Mouse (Mus musculus): ENCODE results near the gene Adgrg5.

Adgrg5 gene

GRCm38 (mm10) chr8:94917352-94917751 lies 6.1 kb upstream of the Adgrg5 start:
- peak; percentile 84 for DNase-seq (ENCODE audit: low spot score)

DNA sequence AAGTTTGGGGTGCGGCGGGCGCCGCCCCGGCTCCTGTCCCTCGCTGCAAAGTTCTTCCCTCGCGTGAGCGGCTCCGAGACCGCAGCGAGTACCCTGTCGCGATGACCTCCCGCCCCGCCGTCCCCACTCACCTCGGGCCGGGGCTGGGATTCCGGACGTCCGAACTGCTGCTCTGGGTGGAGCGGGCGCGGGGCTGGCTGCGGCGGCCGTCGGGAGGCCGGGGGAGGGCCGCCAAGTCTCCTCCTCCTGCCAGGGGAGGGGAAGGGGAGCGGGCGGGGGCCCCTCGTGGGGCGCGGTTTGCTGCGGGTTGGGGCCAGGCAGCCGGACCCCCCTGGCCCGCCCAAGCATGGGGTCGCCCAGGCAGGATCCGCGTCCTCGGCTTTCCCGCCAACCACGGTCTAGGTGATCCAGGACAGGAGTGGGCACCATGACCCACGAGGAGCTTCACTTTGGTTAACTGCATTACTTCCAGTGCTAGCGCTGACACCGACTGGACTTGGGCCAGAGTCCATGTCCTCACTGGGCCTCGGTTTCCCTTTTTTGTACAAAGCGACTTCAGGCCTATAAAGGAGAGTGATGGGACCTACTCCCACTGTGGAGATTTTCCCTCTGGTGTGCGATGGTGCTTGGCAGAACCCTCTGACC lies 5.5 kb upstream of the Adgrg5 start, which contains the start of gene Ccdc102a:
Gene Ccdc102a (minus strand): TSS at position 248 of the 645 bp plus-strand sequence.
- DNase-seq (ENCODE audit: low spot score) = peak; percentile 54

DNA sequence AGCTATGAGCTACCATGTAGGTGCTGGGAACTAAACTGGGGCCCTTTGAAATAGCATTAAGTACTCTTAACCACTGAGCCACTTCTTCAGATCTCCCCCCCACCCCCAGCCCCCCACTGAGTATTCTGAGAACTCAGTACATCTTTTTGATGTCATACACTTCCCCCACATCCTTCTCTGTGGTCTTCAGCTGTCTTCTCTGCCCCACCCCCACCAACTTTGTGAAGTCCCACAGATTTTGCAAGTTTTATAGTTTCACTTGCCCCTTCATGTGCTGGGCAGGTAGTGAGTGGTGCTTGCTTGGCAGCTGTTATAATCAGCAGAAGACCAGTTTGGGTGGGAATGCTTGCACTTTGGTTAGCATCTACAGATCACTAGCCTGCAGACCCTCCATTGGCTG lies 4.2 kb upstream of the Adgrg5 start:
- no peak for DNase-seq (ENCODE audit: low spot score)

DNA sequence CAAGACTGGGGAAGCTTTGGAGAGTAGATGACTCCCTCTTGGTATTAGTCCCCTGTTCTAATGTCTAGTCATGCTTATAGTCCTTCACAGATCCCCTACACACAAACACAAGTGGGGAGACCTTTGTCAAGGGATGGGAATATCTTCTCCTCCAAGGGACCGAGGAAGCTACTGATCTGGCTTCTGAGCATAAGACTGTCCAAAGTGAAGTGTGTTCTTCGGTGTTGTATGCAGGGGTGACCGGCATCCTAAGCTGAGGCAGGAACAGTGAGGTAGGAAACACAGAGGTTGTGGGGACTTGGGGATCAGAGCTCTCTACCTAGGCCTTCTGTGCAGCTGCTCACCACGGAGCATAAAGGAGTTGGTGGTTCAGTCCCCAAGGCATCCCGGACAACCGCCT lies 1.3 kb upstream of the Adgrg5 start:
- no peak for DNase-seq (ENCODE audit: low spot score)

- no peak for DNase-seq (ENCODE audit: low spot score)
These were observed 892 bp upstream of the Adgrg5 start for GRCm38 (mm10) chr8:94922602-94923001.

- no peak for DNase-seq (ENCODE audit: low spot score)
These were observed 4.7 kb downstream of the Adgrg5 start for GRCm38 (mm10) chr8:94928227-94928626.

DNA sequence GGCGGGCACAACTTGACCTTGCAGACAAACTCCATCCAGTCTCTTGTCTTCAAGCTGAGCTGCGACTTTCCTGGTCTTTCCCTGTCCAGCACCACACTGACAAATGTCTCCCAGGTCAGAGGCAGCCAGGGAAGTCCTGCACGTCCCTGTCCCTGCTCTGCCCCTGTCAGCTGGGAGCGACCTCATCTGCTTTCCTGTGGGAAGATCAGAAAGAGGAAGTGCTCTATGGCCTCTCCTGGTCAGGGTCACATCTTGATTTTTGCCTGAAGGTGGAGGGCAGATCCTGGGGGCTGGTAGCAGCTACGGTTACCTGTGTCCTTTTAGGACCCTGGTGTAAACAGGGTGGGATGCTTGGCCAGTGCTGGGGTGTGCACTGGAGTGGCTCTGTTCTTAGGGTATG lies 10.4 kb downstream of the Adgrg5 start:
- no peak for DNase-seq (ENCODE audit: low spot score)

- DNase-seq (ENCODE audit: low spot score) = no peak
These were observed 11.7 kb downstream of the Adgrg5 start for GRCm38 (mm10) chr8:94935172-94935571.

DNA sequence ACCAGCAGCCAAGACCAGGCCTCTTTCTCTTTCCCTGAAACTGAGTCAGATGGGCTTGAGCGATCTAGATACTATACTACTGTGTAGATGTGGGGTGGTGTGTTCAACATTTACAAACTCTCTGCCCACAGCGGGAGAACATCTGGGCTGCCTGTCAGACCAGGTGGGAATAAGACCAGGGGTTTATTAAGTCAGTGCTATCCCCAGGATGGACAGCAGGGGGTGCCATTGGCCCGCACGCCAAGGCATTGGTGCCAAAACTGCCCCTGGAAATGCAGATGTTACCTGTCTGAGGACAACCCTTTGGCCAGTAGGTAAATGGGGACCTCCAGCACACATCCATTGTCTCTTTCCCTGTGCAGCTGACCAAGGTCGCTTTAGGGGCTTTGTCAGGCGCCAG lies 19.1 kb downstream of the Adgrg5 start:
- peak; percentile 64 for DNase-seq (ENCODE audit: low spot score)

GRCm38 (mm10) chr8:94945185-94945584 lies 21.7 kb downstream of the Adgrg5 start:
- DNase-seq (ENCODE audit: low spot score) = no peak

DNA sequence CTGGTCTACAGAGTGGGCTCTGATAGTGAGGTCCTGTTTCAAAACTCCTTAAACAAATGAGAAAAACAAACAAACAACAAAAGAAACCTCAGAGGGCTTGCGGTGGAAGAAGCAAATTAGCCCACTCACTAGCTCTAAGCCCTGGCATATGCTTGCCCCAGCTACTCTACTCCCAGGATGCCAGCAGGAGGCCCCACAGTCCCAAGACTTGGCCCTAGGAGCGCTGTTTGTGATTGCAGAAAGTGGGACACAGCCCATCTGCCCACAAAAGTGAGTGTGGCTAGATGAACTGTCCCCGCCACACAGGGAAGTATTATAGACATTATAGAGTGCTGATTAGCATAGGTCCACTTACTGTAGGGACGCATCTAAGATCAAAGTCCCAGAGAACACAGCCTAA lies 24.9 kb downstream of the Adgrg5 start:
- DNase-seq (ENCODE audit: low spot score) = no peak

DNA sequence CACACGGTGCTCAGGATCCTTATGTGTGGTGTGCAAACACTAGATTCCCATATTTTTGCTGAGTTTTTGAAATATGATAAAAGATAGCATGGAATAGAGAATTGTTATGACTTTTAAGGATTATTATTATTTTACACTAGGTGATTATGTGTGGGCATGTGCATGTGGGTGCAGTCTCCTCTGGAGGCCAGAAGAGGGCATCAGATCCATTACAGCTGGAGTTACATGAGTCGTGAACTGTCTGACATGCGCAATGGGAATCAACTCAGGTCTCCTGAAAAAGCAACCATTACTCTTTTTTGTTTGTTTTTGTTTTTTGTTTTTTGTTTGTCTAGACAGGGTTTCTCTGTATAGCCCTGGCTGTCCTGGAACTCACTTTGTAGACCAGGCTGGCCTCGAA lies 25.5 kb downstream of the Adgrg5 start:
- DNase-seq (ENCODE audit: low spot score) = no peak

GRCm38 (mm10) chr8:94950046-94950445 lies 26.6 kb downstream of the Adgrg5 start:
- DNase-seq (ENCODE audit: low spot score) = peak; percentile 61

GRCm38 (mm10) chr8:94950458-94950857 lies 27.0 kb downstream of the Adgrg5 start:
- no peak for DNase-seq (ENCODE audit: low spot score)

- no peak for DNase-seq (ENCODE audit: low spot score)
These were observed 28.6 kb downstream of the Adgrg5 start for GRCm38 (mm10) chr8:94952086-94952485.

- DNase-seq (ENCODE audit: low spot score) = no peak
These were observed 30.3 kb downstream of the Adgrg5 start for GRCm38 (mm10) chr8:94953624-94954367.

DNA sequence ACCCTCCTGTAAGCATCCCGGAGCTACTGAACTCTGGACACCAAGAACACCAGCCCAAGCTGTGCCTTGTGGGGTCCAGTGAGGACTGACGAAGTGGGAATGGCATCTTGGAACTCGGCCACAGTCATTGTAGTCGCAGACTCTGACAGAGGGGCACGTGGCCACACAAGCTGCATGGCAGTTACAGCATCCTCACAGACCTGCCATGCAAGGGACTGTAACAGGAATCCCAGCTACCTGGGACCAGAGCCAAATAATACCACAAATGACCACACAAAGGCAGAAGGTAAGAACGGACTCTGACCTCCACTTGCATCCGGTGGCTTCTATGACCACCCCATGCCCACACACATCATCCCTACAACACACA lies 30.9 kb downstream of the Adgrg5 start:
- DNase-seq (ENCODE audit: low spot score) = peak; percentile 21

- DNase-seq (ENCODE audit: low spot score) = peak; percentile 35
These were observed 31.6 kb downstream of the Adgrg5 start for GRCm38 (mm10) chr8:94954921-94955758.

DNA sequence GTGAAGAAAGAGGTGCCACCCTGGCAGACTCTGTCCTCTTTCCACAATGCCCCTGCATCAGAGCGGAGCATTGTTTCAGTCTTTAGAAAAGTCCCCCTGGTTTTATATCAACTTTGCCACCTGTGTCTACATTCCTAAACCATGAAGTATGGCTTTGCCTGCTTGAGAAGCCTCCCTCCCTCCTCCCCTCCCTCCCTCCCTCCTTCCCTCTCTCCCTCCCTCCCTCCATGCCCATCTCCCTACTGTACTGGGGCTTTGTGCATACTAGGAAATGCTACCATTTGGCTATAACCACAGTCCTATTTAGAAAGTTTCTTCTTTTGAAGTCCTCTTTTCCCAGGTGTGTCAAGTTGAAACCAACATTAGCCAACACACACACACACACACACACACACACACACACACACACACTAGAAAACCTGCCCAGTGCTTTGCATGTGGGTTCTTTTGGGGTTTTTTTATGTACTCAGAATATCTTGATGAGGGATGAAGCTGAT lies 32.6 kb downstream of the Adgrg5 start:
- no peak for DNase-seq (ENCODE audit: low spot score)

DNA sequence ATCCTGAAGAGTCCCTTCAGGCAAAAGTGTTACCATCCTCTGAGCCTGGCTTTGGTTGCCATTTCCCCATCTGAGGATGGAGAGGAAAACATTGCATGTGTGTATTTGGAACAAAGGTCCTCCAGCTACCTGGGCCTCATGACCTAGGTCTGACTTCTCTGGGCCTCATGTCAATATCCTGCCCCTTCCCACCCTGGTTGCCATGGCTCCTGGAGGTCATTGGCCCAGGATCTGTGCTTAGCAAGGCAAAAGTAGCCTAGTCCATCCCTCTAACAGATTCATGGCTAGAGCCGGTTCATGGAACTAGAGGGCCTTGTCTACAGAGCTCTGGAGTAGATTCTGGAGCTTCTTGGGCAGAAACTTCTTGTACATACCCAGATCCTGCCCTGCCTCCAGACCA lies 38.7 kb downstream of the Adgrg5 start:
- no peak for DNase-seq (ENCODE audit: low spot score)

DNA sequence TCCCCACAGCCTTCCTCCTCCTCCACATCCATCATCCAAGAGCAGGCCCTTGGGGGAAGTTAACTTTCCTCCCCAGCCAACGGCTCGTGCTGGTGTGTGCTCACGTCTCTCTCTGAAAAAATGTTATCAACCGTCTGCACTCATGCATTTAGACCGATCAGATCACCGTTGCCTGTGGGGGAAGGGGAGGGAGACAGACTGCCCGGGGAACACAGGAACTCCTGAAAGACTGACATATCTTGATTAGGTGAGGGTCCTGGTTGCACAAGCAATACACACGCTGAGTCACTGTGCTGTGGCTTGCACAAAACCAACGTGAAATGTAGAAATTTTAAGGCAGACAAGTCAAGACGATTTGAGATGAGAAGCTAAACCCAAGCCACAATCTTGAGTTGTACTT lies 41.3 kb downstream of the Adgrg5 start:
- DNase-seq (ENCODE audit: low spot score) = no peak

DNA sequence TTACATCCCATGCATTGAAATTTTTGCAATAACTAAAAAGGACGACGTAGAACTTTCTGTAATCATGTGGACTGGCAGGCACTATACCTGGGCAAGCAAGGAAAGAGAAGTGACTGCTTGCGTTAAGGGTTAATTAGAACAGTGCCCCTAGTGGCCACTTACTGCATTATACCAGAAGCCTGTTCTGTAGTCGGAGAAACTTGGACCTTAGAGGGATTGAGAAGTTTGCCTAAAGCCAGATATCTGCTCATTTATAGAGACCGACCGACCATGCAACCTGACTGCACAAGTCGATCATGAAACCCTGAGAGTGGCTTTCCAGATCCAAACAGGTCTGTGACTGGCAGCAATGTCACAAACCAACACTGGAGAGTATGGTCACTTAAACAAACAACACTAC lies 43.1 kb downstream of the Adgrg5 start:
- no peak for DNase-seq (ENCODE audit: low spot score)

DNA sequence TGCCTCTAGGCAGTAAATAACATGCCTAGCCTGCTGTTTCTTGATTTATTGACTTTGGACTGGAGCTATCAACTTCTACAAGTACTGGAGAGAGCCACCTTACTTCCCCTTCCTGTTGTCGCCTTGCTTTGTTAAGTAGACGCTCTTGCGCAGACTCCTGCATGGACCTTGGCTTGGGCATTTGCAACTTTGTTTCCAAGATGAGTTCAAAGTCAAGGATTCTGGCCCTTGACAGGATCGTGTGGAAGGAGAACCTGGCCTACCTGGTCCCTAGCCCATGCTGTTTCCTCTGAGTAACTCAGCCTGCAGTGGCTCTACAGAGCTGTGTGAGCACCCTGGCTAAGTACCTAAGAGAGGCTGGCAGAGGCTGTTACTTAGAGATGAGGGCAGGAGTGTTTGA lies 43.6 kb downstream of the Adgrg5 start:
- no peak for DNase-seq (ENCODE audit: low spot score)
